Mouse (Mus musculus) embryonic facial prominence, embryonic 11.5 days (tissue): ENCODE data around the gene Dpm3. TPM values are rescaled to one million over a fixed set of nuclear protein-coding genes. Genes with fewer than 3 reads are reported as not detected.

Source experiments
- ATAC-seq: fragments of 200-750 bp; cut with Nextera tagmentation; replicated peaks from 2 replicates; pipeline ENCODE4 v1.8.0; 2017; ENCODE audit warnings: low read depth; ENCODE audit not compliant: insufficient number of reproducible peaks, low FRiP score, low TSS enrichment
- DNase-seq: peaks from one replicate; pipeline ENCODE4 v3.0.0-alpha.2; 2015; ENCODE audit warnings: low spot score
- H3K27ac ChIP-seq: fragments of 300-500 bp; sonication (generic); replicated peaks from 2 replicates; pipeline ENCODE4 v1.5.1; 2014; ENCODE audit warnings: mild to moderate bottlenecking, low read depth, low read length, control low read depth
- H3K27me3 ChIP-seq: fragments of 300-500 bp; sonication (generic); 2 replicates; pipeline ENCODE4 v1.6.1; 2014; ENCODE audit warnings: mild to moderate bottlenecking, low read length, moderate library complexity, mixed read lengths; ENCODE audit not compliant: control insufficient read depth, insufficient read depth
- H3K36me3 ChIP-seq: fragments of 300-500 bp; sonication (generic); replicated peaks from 2 replicates; pipeline ENCODE4 v1.6.1; 2014; ENCODE audit warnings: low read depth, mild to moderate bottlenecking, low read length, moderate library complexity, mixed read lengths; ENCODE audit not compliant: control insufficient read depth, insufficient read depth
- H3K4me1 ChIP-seq: fragments of 300-500 bp; sonication (generic); 2 replicates; pipeline ENCODE4 v1.6.1; 2014; ENCODE audit warnings: low read length, mixed read lengths; ENCODE audit not compliant: control insufficient read depth, insufficient read depth
- H3K4me2 ChIP-seq: fragments of 300-500 bp; sonication (generic); 2 replicates; pipeline ENCODE4 v1.6.1; 2014; ENCODE audit warnings: low read depth, mild to moderate bottlenecking, control low read depth, low read length, moderate library complexity
- H3K4me3 ChIP-seq: fragments of 300-500 bp; sonication (generic); 2 replicates; pipeline ENCODE4 v1.5.1; 2014; ENCODE audit warnings: low read depth, low read length, control low read depth
- H3K9ac ChIP-seq: fragments of 300-500 bp; sonication (generic); replicated peaks from 2 replicates; pipeline ENCODE4 v1.6.1; 2014; ENCODE audit warnings: mild to moderate bottlenecking, control low read depth, low read length
- H3K9me3 ChIP-seq: fragments of 300-500 bp; sonication (generic); replicated peaks from 2 replicates; pipeline ENCODE4 v1.6.1; 2016; ENCODE audit warnings: mild to moderate bottlenecking, low read length, inconsistent platforms, mixed read lengths; ENCODE audit not compliant: control insufficient read depth
- WGBS: fragments of 180-500 bp; shearing (Covaris S2); extraction: QIAGEN DNeasy Blood & Tissue Kit; methylation state at CpG from one replicate; pipeline ENCODE4 v1.1.7; 2014; 5-methylcytosine and 5-hydroxymethylcytosine counted together
- polyA plus RNA-seq: library from polyadenylated mRNA; unstranded; fragments of >200 nt; fragmentation: Nextera tagmentation; extraction: Ambion mirVana; gene quantifications from 2 replicates; pipeline ENCODE4 v1.2.1, GENCODE M21; 2014

Gene Dpm3
- polyA plus RNA-seq, 1 experiment from 2014 or later: 82.4 TPM

DNA sequence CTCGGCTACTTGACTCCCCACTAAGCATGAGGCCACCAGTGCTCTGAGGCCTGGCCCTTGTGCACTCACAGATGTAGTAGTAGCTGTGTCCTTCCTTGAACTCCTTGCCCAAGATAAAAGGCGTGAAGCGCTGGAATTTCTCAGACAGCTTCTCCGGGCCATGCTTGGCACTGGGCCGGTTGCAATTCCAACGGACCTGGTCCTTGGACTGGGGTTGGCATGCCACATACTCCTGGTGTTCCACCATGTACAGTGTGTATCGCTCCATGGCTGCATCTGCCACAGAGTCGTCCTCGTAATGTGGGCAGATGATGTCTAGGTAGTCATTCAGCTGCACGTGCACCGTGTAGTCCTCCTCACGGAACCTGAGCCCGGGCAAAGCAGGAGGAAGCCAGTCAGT is 16.9 kb downstream of the Dpm3 start:
- H3K4me2 ChIP-seq: no peak overlapping the region
- DNase-seq: no peak
- no peak for ATAC-seq
- no peak overlapping the region for H3K9ac ChIP-seq
- no peaks in the 10 kb centered on the region for H3K9me3 ChIP-seq
- peaks cover 5% of the 10 kb centered on the region for H3K27me3 ChIP-seq
- H3K27ac ChIP-seq: no peak overlapping the region
- peaks cover 16% of the 10 kb centered on the region for H3K4me1 ChIP-seq
- 93% methylated on average over 13 of the region's 13 CpGs for WGBS
- no peaks in the 10 kb centered on the region for H3K36me3 ChIP-seq
- H3K4me3 ChIP-seq: no peak overlapping the region

- Histone ChIP-seq H3K9ac (no peak overlapping the region; the same call in 1 of the 2 replicates), H3K4me2 (peak overlapping the region; percentile 43), H3K36me3 (no peaks in the 10 kb centered on the region), H3K9me3 (no peaks in the 10 kb centered on the region), H3K4me3 (peak overlapping the region; percentile 49), H3K27ac (peak overlapping the region; percentile 53; the same call in 1 of the 2 replicates), H3K27me3 (peaks cover 5% of the 10 kb centered on the region), H3K4me1 (peaks cover 16% of the 10 kb centered on the region)
- 37% methylated on average over 14 of the region's 14 CpGs for WGBS
- ATAC-seq: no peak
- no peak for DNase-seq
These were observed 18.3 kb downstream of the Dpm3 start for GRCm38 (mm10) chr3:89277281-89278021.

DNA sequence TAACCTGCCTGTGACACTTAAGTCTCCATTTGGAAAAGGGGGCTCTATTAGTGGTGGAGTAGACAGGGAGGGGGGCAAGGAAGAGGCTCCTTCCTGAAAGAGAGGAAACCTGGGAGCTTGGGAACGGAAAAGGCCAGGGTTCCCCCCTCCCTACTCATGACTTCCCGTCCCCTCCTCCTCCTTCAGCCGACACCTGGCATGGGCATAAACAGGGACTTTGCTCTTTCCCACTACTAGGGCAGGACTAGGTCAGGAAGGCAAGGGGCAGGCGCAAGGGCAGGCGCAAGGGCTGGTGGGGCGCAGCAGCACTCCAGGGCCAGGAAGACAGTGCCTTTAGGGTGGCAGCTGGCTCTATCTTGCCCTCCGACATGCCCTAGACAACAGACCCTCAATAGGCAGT is 18.9 kb downstream of the Dpm3 start:
- Histone ChIP-seq H3K9me3 (no peaks in the 10 kb centered on the region), H3K27me3 (peaks cover 5% of the 10 kb centered on the region), H3K36me3 (no peaks in the 10 kb centered on the region), H3K4me3 (peak overlapping the region; percentile 49), H3K4me1 (peaks cover 16% of the 10 kb centered on the region), H3K4me2 (peak overlapping the region; percentile 43), H3K27ac (peak overlapping the region; percentile 31; the same call in 1 of the 2 replicates), H3K9ac (peak overlapping the region; percentile 68)
- ATAC-seq: no peak
- DNase-seq: no peak
- WGBS: 49% methylated on average over 7 of the region's 7 CpGs

- Histone ChIP-seq H3K27me3 (peaks cover 5% of the 10 kb centered on the region), H3K4me1 (peaks cover 16% of the 10 kb centered on the region), H3K9me3 (no peaks in the 10 kb centered on the region), H3K27ac (no peak overlapping the region; the same call in 1 of the 2 replicates), H3K9ac (peak overlapping the region; percentile 68), H3K36me3 (no peaks in the 10 kb centered on the region), H3K4me2 (peak overlapping the region; percentile 43), H3K4me3 (peak overlapping the region; percentile 49)
- DNase-seq (no peak), ATAC-seq (no peak)
- WGBS: 14% methylated on average over 8 of the region's 8 CpGs
These were observed 19.5 kb downstream of the Dpm3 start for GRCm38 (mm10) chr3:89278643-89279042.

DNA sequence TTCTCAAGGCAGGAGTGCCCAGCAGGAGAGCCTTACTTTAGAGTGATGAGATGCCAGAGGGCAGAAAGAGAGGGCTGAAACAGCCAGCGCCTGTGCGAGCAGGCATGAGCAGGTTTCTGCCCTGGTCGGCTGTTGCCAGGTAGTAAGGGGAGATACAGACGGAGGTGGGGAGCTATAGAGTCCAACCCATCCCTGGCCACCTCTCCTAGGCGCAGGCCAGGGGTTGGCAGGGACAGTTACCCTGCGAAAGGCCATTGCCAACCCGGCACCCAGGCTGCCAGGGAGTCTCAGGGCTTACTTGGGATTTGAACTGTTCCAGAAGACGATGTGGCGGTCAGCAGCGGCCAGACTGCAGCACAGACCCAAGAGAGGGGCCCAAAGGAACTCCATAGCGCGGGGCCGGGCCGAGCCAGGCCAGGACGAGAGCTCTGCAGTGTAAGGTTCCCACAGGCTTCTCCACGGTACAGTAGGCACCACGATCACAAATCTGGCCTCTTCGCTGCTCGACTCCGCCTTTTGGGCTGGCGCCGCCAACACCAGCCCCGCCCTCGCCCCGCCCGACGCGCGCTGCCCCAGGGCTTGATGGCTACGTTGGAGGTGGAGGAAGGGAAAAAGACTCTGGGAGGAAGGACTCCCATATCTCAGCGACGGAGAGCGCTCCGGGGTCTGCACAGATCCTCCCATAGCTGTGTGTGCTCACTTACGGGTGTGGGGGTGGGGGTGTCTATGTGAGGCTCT is 20.2 kb downstream of the Dpm3 start:
- ATAC-seq: peak; percentile 74
- under 1% methylated on average over 35 of the region's 35 CpGs for WGBS
- Histone ChIP-seq H3K36me3 (no peaks in the 10 kb centered on the region), H3K4me2 (peak overlapping the region; percentile 43), H3K4me1 (peaks cover 16% of the 10 kb centered on the region), H3K9me3 (no peaks in the 10 kb centered on the region), H3K27ac (peak overlapping the region; percentile 47; the same call in 1 of the 2 replicates), H3K27me3 (peaks cover 5% of the 10 kb centered on the region), H3K9ac (peak overlapping the region; percentile 68), H3K4me3 (peak overlapping the region; percentile 49)
- DNase-seq: peak; percentile 87

DNA sequence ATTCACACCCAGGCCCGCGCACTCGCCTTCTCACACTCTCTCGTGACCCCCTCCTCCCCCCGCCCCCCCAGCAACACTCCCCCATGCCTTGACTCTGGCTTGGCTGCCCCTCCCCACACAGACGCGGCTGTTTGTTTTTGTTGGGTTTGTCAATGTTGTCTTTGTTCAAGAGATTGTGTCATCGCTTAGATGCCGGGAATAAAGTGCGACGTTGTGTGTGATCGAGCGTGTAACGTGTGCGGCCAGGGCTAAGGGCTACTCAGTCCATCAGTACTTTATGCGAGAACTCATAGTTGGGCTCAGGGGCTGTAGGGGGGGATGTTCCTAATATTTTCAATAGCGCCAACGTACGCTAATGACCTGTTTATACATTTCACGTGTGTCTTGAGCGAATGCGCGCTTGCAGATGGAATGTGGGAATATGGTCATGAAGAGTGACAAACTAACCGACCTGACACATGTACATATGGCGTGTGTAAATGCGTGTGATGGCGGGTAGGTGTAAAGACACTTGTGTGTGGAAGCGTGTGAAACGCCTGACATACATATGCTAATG is 21.0 kb downstream of the Dpm3 start:
- Histone ChIP-seq H3K9ac (peak overlapping the region; percentile 68), H3K9me3 (no peaks in the 10 kb centered on the region), H3K27ac (no peak overlapping the region), H3K4me2 (peak overlapping the region; percentile 43), H3K27me3 (peaks cover 5% of the 10 kb centered on the region), H3K4me3 (peak overlapping the region; percentile 49), H3K36me3 (no peaks in the 10 kb centered on the region), H3K4me1 (peaks cover 16% of the 10 kb centered on the region)
- under 1% methylated on average over 29 of the region's 29 CpGs for WGBS
- DNase-seq (no peak), ATAC-seq (no peak)

DNA sequence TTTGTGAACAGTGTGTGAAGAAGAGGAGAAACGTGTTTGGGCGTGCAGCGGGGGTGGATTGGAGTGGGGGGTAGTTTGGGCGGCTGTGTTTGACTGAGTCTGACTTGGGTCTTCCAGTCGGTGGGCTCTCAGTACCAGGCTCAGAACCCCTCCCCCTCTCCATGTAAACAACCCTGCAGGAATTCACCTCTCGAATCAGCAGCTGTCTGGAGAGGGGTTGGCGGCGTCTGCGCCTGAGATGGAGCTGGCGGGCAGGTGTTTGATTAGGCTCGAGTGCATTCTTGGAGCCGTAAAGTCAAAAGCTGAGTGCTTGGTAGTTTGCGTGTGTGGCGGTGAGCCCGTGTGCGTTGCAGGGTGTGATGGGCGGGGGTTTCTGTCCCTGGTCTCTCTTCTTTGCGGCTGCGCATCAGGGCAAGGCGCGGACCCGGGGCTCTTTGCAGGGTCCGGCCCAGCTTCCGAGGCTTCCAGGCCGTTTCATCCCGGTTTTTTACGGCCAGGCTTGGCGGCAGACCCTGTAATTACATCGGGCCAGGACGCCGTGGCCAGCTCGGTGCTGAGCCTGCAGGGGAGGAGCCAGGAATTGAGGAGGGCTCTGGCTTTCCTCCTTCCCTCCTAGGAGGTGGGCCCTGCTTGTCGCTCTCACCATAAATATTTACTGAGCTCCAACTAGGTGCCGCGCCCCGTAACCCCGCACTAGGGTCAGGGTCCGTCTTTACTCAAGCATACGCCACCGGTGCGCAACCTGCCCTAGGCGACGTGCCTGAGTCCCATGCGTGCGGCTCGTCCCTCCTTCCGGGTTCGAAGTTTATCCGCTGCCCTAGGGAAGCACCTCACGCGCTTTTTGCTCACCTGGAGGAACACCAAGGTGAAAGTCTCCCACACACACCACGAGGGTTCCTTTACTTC is 21.7 kb downstream of the Dpm3 start, which contains the start of gene Efna1:
Efna1 (minus strand) TSS at position 537 of the 906 bp plus-strand sequence.
- 0 out of 2 replicates have a peak, but pooled peaks have one; percentile 29 for ATAC-seq
- H3K4me3 ChIP-seq: peak within 1 kb of the TSS; percentile 49
- under 1% methylated on average over 49 of the region's 52 CpGs for whole genome bisulfite sequencing
- H3K27me3 ChIP-seq: peaks cover 5% of the 10 kb centered on the region
- peaks cover 16% of the 10 kb centered on the region for H3K4me1 ChIP-seq
- peak within 1 kb of the TSS; percentile 43 for H3K4me2 ChIP-seq
- H3K9me3 ChIP-seq: no peaks in the 10 kb centered on the region
- H3K27ac ChIP-seq: no peak within 1 kb of the TSS
- no peaks in the 10 kb centered on the region for H3K36me3 ChIP-seq
- H3K9ac ChIP-seq: peak within 1 kb of the TSS; percentile 68
- DNase-seq: peak; percentile 64
